ENCODE assay signal across 9 mouse cellular contexts in genomic region chr17:27520557-27520956, GRCm38 (mm10). TPM values are rescaled to one million over a fixed set of nuclear protein-coding genes. Genes with fewer than 3 reads are reported as not detected.
A peak's percentile ranks its signal among the peaks of the same experiment; 100 is the strongest.
DNase-seq lines count a peak whose midpoint lies in the region; ATAC-seq and TF ChIP-seq lines count a peak whose summit lies in the region.
"Had no signal": no experiment of that assay in that cellular context is flagged by ENCODE, and none has a peak within 500 bp of the region (broad histone marks: within the 10 kb centered on the region; RNA-seq: fewer than 3 reads in every experiment).

No protein-coding gene starts in this region.

- TF ChIP-seq CTCF in kidney, postnatal 0 days (IDR thresholded peaks at IDR 0.05; ENCODE audit: low read depth) = peak; percentile 98
- peak; percentile 79 for TF ChIP-seq CTCF in lung, embryonic 14.5 days (IDR thresholded peaks at IDR 0.05; ENCODE audit: low read depth)

- 0 out of 2 replicates have a peak, but pooled peaks have one; percentile 45 for ATAC-seq in kidney, postnatal 0 days (replicated peaks; ENCODE audit: low FRiP score, low read depth)
- no peak for ATAC-seq in lung, embryonic 14.5 days (ENCODE audit: insufficient read depth)
- ATAC-seq in inflammation-experienced regulatory T-cells, adult 6 months = no peak

- H3K27me3 ChIP-seq in kidney, postnatal 0 days (ENCODE audit: insufficient read depth, low read length) = peaks cover 34% of the 10 kb centered on the region
- H3K27me3 ChIP-seq in lung, embryonic 14.5 days (ENCODE audit: insufficient read depth, low read length) = peaks cover 46% of the 10 kb centered on the region

- H3K27ac ChIP-seq in kidney, postnatal 0 days = no peak overlapping the region
- H3K27ac ChIP-seq in lung, embryonic 14.5 days (ENCODE audit: low read depth) = no peak overlapping the region

- H3K4me2 ChIP-seq in kidney, postnatal 0 days (ENCODE audit: low read length) = no peak overlapping the region
- no peak overlapping the region for H3K4me2 ChIP-seq in lung, embryonic 14.5 days

- H3K4me1 ChIP-seq in kidney, postnatal 0 days (replicated peaks; ENCODE audit: insufficient read depth, low read length) = no peaks in the 10 kb centered on the region
- no peaks in the 10 kb centered on the region for H3K4me1 ChIP-seq in lung, embryonic 14.5 days (ENCODE audit: insufficient read depth)

- H3K4me3 ChIP-seq in kidney, postnatal 0 days (replicated peaks; ENCODE audit: low read depth, low read length) = no peak overlapping the region
- no peak overlapping the region for H3K4me3 ChIP-seq in lung, embryonic 14.5 days (ENCODE audit: low read depth, low read length)

- no peak overlapping the region for H3K9ac ChIP-seq in kidney, postnatal 0 days (ENCODE audit: low read depth, low read length)
- H3K9ac ChIP-seq in lung, embryonic 14.5 days = no peak overlapping the region

- WGBS in kidney, postnatal 0 days = under 1% methylated on average over 27 of the region's 27 CpGs
- WGBS in lung, embryonic 14.5 days = 1% methylated on average over 27 of the region's 27 CpGs

- DNase-seq in 3134 (ENCODE audit: extremely low read depth, insufficient read length, low spot score) (peak; percentile 62), ES-CJ7 (ENCODE audit: low read depth, low spot score) (peak; percentile 55)
- DNase-seq in cerebellum, adult 9-11 months = peak; percentile 80
- DNase-seq in gastrocnemius, adult 8-10 months (ENCODE audit: low spot score in 2 of 2) = peak; percentile 15 to 27
- peak; percentile 63 for DNase-seq in kidney, postnatal 0 days (ENCODE audit: low spot score)
- peak; percentile 76 for DNase-seq in lung, embryonic 14.5 days
- peak; percentile 39 for DNase-seq in retina, adult 2 months (ENCODE audit: low read depth, low spot score)

- H3K36me3 ChIP-seq in kidney, postnatal 0 days (ENCODE audit: insufficient read depth, low read length) = no peaks in the 10 kb centered on the region
- no peaks in the 10 kb centered on the region for H3K36me3 ChIP-seq in lung, embryonic 14.5 days (ENCODE audit: insufficient read depth)

- no peaks in the 10 kb centered on the region for H3K9me3 ChIP-seq in kidney, postnatal 0 days (replicated peaks; ENCODE audit: low read length)
- H3K9me3 ChIP-seq in lung, embryonic 14.5 days (ENCODE audit: low read depth, low read length) = no peaks in the 10 kb centered on the region

RNA-seq across cellular contexts. Expression of gene Grm4, which starts 0.6 kb away (rescaled TPM):
- under 1 TPM in 1 of 4 experiments, not detected in 3; 0.11 TPM for total RNA-seq in gastrocnemius, adult 8-10 months (2022)
- polyA plus RNA-seq in kidney, postnatal 0 days (2015; fragmentation: Nextera tagmentation; extraction: Ambion mirVana) = 1.1 and 1.3 TPM in 2 replicates
- polyA plus RNA-seq in lung, embryonic 14.5 days (2014; fragmentation: Nextera tagmentation; extraction: Ambion mirVana) = 0.05 and 0.11 TPM in 2 replicates
- polyA plus RNA-seq in inflammation-experienced regulatory T-cells, adult 6 months (2017; shearing (Covaris generic)) = under 1 TPM in 1 of 3 experiments, not detected in 2; 0.09 TPM
- total RNA-seq: neutrophil, adult 5-6 weeks had no signal

RNA-seq across cellular contexts. Expression of gene Hmga1, which starts 35.7 kb away (rescaled TPM):
- 10 to 100 TPM; 27.6 to 34.9 (median 31.9) TPM for total RNA-seq in gastrocnemius, adult 8-10 months (2022)
- polyA plus RNA-seq in kidney, postnatal 0 days (2015; fragmentation: Nextera tagmentation; extraction: Ambion mirVana) = 131 and 136 TPM in 2 replicates
- polyA plus RNA-seq in lung, embryonic 14.5 days (2014; fragmentation: Nextera tagmentation; extraction: Ambion mirVana) = 295 and 329 TPM in 2 replicates
- 10 to 100 TPM; 37.3 to 69.6 (median 41.9) TPM for polyA plus RNA-seq in inflammation-experienced regulatory T-cells, adult 6 months (2017; shearing (Covaris generic))

RNA-seq across cellular contexts. Expression of gene AI413582, which starts 45.0 kb away (rescaled TPM):
- total RNA-seq in gastrocnemius, adult 8-10 months (2022) = 1 to 10 TPM; 1.7 to 3.9 (median 2.8) TPM
- polyA plus RNA-seq in kidney, postnatal 0 days (2015; fragmentation: Nextera tagmentation; extraction: Ambion mirVana) = 34.5 and 35.6 TPM in 2 replicates
- 17.6 and 21.8 TPM in 2 replicates for polyA plus RNA-seq in lung, embryonic 14.5 days (2014; fragmentation: Nextera tagmentation; extraction: Ambion mirVana)
- polyA plus RNA-seq in inflammation-experienced regulatory T-cells, adult 6 months (2017; shearing (Covaris generic)) = 100 to 1,000 TPM in 2 of 3 experiments, 10 to 100 TPM in 1; 97.7 to 129 (median 111) TPM

Comparison
In these comparisons a context has a peak if more than half of its experiments do, and no peak if none do; other contexts are left out.
1. DNase-seq: peak in every context shown above with its lines; median percentile 80 in cerebellum, adult 9-11 months; 76 in lung, embryonic 14.5 days; 63 in kidney, postnatal 0 days; 62 in 3134; 55 in ES-CJ7; 39 in retina, adult 2 months; 21 in gastrocnemius, adult 8-10 months.